Mouse (Mus musculus): ENCODE data around the gene Lum. TPM values are rescaled to one million over a fixed set of nuclear protein-coding genes. Genes with fewer than 3 reads are reported as not detected.

The Lum gene
- polyA plus RNA-seq, 1 experiment from 2014 or later: 255 TPM

DNA sequence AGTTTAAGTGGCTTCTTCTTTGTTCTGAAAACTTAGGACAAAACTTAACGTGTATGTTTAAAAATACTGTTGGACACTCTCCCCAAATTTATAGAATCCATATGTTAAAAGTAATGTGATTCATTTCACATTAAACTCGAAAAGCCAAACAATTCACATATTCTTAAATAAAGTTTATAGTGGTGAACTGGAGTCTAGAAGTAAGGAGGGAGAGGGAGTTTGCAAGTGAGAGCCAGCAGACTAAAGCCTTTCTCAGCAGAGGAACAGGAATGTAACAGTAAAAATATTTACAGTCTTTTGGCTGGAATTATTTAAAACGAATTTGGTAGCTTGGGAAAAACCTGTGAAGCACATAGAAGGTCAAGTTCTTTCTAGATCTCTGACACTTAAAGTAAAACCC, 26.1 kb downstream of the Lum start:
- H3K4me1 ChIP-seq: peaks cover 3% of the 10 kb centered on the region; the same call in 1 of the 2 replicates
- no peaks in the 10 kb centered on the region for H3K9me3 ChIP-seq
- ATAC-seq (ENCODE audit: insufficient read depth, low FRiP score, low read depth): no peak
- peak overlapping the region; percentile 71; the same call in 1 of the 2 replicates for H3K27ac ChIP-seq
- no peak overlapping the region for H3K4me2 ChIP-seq
- H3K36me3 ChIP-seq: no peaks in the 10 kb centered on the region
- H3K9ac ChIP-seq: no peak overlapping the region
- H3K27me3 ChIP-seq (replicated peaks): no peaks in the 10 kb centered on the region
- WGBS: 22% methylated on average over 3 of the region's 3 CpGs
- no peak overlapping the region for H3K4me3 ChIP-seq (replicated peaks)

DNA sequence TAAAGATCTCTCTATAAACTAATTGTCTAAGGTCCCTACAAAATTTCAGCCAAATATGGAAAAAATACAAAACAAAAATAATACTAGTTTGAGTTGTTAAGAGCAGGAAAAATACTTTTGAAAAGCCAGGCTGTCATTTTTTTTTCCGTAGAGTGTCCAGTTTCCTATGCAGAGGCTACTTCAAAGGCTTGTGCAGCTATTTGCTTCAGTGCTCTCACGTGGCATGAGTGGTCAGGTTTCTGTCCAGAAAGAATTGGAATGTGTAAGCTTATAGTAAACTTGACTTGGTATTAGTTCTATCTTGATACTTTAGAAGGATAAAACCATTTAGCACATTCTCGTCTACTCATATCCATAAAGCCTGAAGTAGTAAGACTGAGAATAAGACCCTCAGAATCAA, 26.8 kb downstream of the Lum start:
- no peak overlapping the region for H3K9ac ChIP-seq
- peaks cover 3% of the 10 kb centered on the region; the same call in 1 of the 2 replicates for H3K4me1 ChIP-seq
- no peak overlapping the region; the same call in 1 of the 2 replicates for H3K27ac ChIP-seq
- ATAC-seq (ENCODE audit: insufficient read depth, low FRiP score, low read depth): no peak
- H3K27me3 ChIP-seq (replicated peaks): no peaks in the 10 kb centered on the region
- H3K9me3 ChIP-seq: no peaks in the 10 kb centered on the region
- WGBS: 37% methylated on average over 3 of the region's 3 CpGs
- H3K36me3 ChIP-seq: no peaks in the 10 kb centered on the region
- H3K4me3 ChIP-seq (replicated peaks): no peak overlapping the region
- H3K4me2 ChIP-seq: no peak overlapping the region

DNA sequence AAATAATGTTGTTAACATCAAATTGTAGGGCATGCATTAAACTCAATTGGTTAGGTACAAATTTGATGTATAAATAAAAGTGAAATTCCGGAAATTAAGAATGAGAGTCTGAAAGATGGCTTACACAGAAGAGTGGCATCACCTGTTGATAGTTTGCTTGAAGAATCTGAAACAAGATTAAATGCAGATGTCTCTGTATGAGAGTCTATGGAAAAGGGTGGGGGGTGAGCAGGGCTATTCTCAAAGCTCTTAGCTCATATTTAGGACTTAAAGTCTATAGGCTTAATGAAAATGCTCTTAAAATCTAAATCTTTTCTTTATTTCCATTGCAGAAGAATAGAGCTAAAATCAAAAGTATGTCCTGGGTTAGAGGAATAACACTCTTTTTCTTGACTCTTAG, 30.8 kb downstream of the Lum start:
- H3K9me3 ChIP-seq: no peaks in the 10 kb centered on the region

DNA sequence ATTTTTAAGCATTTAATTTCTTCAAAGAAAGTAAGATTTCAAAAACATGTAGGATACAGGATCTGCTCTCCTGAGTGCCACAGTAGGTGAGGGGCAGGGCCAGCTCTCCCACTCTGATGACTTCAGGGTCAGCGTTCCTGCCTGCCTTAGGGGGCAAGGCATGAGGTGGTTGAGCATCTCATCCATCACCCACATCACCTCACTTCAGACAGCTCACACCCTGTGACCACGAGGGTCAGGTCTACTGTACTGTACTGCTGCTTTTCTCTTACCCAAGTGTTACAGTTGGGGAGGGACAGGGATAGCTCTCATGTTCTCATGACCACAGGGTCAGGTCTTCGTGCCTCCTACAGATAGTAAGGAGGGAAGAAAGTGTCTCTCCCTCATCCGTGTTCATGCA, 36.8 kb downstream of the Lum start:
- Histone ChIP-seq H3K36me3 (no peaks in the 10 kb centered on the region), H3K27ac (no peak overlapping the region), H3K4me2 (no peak overlapping the region), H3K9me3 (no peaks in the 10 kb centered on the region), H3K4me1 (no peaks in the 10 kb centered on the region), H3K4me3 (replicated peaks) (no peak overlapping the region), H3K27me3 (replicated peaks) (no peaks in the 10 kb centered on the region), H3K9ac (no peak overlapping the region)
- no peak for ATAC-seq (ENCODE audit: insufficient read depth, low FRiP score, low read depth)
- WGBS: 54% methylated on average over 4 of the region's 4 CpGs

More for the DNA sequence above, 30.8 kb downstream of the Lum start:
- no peak overlapping the region for H3K4me3 ChIP-seq (replicated peaks)
- WGBS: 71% methylated on average over 1 of the region's 1 CpGs
- no peak overlapping the region for H3K4me2 ChIP-seq
- H3K9ac ChIP-seq: no peak overlapping the region
- no peak for ATAC-seq (ENCODE audit: insufficient read depth, low FRiP score, low read depth)
- H3K27ac ChIP-seq: no peak overlapping the region
- no peaks in the 10 kb centered on the region for H3K36me3 ChIP-seq
- no peaks in the 10 kb centered on the region for H3K4me1 ChIP-seq
- no peaks in the 10 kb centered on the region for H3K27me3 ChIP-seq (replicated peaks)

DNA sequence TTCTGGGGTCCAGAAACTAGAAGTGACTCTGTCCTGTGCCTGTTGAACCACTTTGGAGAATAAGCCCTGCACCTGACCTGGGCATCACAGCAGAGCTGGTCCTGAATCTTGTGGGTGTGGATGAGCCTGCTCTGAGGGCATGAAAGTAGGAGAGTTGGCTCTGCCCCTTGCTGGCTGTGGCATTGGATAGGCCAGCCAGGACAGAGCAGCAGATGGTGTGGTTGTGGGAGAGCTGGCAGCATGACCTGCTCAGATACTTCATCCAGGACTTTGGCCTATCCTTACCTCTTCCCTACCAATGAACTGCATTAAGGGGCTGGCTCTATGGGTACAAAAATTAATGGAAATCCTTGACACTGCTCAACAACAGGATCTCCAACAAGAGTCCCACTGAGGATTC, 38.3 kb downstream of the Lum start:
- Histone ChIP-seq H3K27me3 (replicated peaks) (no peaks in the 10 kb centered on the region), H3K36me3 (no peaks in the 10 kb centered on the region), H3K4me2 (no peak overlapping the region), H3K4me3 (replicated peaks) (no peak overlapping the region), H3K4me1 (no peaks in the 10 kb centered on the region), H3K9me3 (no peaks in the 10 kb centered on the region), H3K9ac (no peak overlapping the region), H3K27ac (no peak overlapping the region)
- ATAC-seq (ENCODE audit: insufficient read depth, low FRiP score, low read depth): no peak

DNA sequence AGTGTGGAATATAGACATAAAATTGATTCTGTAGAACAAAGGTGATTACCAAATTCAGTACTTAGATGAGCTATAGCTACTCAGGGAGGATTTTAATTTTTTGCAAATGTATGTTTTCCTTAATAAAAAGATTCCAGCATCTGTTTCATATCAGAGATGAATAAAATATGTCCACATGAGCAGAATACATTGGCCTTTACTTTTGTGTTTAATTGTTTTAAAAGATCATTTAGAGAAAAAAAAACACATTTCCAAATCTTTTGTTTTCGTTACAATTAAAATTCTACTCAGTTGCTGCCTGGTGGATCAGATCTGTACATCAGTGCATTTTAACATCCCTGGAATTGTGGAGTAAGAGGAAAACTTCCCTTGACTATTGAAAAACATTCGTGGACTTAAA, 41.7 kb downstream of the Lum start, which contains the start of gene Kera:
Gene Kera, plus strand, starts transcription at position 301 of the 400 bp plus-strand sequence.
- Histone ChIP-seq H3K36me3 (no peaks in the 10 kb centered on the region), H3K4me2 (no peak within 1 kb of the TSS), H3K4me1 (no peaks in the 10 kb centered on the region), H3K27me3 (replicated peaks) (no peaks in the 10 kb centered on the region), H3K4me3 (replicated peaks) (no peak within 1 kb of the TSS), H3K27ac (no peak within 1 kb of the TSS), H3K9me3 (no peaks in the 10 kb centered on the region), H3K9ac (no peak within 1 kb of the TSS)
- WGBS: 70% methylated on average over 2 of the region's 2 CpGs
- no peak for ATAC-seq (ENCODE audit: insufficient read depth, low FRiP score, low read depth)

Other genes with a start within 250 kb of the Lum start
- gene Dcn, start 85.5 kb upstream of the Lum start, polyA plus RNA-seq (2015; fragmentation: Nextera tagmentation; extraction: Ambion mirVana): 558 and 642 TPM in 2 replicates
- gene Kera, start 41.8 kb downstream of the Lum start, polyA plus RNA-seq (2015; fragmentation: Nextera tagmentation; extraction: Ambion mirVana): 1.2 and 1.3 TPM in 2 replicates
- gene Epyc, start 78.9 kb downstream of the Lum start, polyA plus RNA-seq (2015; fragmentation: Nextera tagmentation; extraction: Ambion mirVana): 1.1 and 1.2 TPM in 2 replicates
- not detected in 2 replicates for gene Ccer1, start 127.9 kb downstream of the Lum start, polyA plus RNA-seq (2015; fragmentation: Nextera tagmentation; extraction: Ambion mirVana)
- not detected in 2 replicates for gene C030005K15Rik, start 161.6 kb downstream of the Lum start, polyA plus RNA-seq (2015; fragmentation: Nextera tagmentation; extraction: Ambion mirVana)